Mouse (Mus musculus): ENCODE measurements around the gene Tprgl.
A peak's percentile ranks its signal among the peaks of the same experiment; 100 is the strongest.

Gene Tprgl

DNA sequence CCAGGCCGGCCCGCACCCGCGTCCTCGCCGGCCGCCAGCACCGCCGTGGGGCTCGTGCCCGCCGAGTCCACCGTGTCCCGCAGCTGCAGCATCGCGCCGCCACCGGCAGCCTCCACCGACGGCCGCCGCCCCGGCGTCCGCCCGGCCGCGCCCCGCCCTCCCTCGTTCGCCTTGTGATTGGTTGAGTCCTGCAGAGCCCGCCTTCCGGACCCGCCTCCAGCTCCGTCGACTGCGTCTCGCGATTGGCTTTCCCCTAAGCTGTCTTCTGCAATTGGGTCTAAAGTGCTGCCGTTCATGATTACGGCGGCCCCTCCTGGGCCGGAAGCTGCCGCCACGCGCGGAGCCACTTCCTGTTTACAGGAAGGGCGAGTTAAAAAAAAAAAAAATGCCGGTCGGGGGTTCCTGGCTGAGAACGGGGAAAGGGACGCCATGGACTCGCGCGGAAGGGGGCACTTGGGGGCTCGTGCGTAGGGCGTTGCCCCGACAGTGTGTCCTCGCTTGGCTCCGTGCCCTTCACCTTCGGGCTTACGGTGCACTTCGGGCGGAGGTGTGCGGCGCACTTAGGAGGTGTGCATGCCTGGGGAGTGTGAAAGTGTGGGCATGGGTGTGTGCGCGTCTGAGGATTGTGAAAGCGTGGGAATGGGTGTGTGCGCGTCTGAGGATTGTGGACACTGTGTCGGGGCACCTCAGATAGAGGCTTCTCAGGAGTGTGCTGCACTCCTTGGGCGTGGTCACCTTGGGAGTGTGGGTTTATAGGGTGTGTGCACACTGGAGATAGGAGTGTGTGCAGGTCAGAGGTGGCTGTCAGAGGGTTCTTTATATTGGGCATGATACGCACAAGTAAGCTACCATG, at the start of gene Tprgl:
Tprgl (minus strand) TSS at position 129 of the 853 bp plus-strand sequence.
- peak; percentile 97 for DNase-seq (ENCODE audit: low read depth, low spot score)

DNA sequence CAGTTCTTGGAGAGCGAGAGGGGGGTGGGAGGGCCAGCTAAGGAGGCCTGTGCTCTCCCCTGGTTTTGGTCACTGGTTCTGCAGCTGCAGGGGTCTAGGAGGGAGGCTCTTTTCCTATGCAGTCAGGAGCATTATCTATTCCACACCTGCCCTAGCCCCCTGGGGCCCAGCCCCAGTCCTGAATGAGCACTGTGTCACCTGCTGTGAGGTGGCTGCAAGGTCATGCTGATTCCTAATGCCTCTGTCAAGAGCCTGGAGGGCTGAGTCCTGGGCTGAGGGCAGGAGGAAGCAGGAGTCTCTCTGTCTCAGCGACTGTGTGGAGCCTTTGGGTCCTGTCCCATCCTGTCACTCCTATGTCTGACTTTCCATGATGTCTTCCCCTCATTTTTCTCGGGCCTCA, 49.4 kb upstream of the Tprgl start:
- DNase-seq (ENCODE audit: low read depth, low spot score) = no peak

DNA sequence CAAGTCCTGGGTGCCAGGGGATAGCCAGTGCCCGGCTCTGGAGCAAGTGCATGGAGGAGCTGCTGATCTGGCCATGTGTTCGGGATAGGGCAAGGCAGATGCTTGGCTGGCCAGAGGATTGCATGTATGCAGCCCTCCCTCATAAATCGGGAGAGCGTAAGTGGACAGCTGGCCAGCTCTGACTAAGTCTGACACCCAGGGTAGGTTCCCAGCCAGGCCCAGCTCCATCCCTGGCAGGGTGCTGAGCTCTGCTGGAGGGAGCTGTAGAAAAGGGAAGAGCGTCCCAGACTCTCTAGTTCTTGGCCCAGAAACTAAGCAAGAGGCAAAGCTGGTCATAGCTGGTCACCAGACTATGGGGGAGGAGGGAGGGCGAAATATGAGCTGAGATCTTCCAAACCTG, 48.6 kb upstream of the Tprgl start:
- no peak for DNase-seq (ENCODE audit: low read depth, low spot score)

DNA sequence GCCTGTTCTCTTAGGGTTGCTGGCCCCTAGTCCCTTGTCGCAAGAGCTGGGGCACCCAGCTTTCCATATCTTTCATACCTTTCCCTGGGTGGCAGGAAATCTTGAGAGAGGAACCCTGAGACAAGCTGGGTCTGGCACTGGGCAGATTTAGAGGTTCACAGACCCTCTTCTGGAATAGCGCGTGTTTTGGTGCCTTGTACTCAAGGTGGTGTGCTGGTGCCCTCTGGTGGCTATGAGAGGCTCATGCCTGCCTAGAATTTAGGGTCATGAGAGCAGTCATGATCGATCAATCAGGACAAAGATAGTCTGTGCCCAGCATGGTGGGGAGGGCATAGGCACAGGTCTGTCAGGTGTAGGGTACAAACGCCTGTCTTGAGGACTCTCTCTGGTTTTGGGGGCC, 46.8 kb upstream of the Tprgl start:
- DNase-seq (ENCODE audit: low read depth, low spot score) = peak; percentile 82

DNA sequence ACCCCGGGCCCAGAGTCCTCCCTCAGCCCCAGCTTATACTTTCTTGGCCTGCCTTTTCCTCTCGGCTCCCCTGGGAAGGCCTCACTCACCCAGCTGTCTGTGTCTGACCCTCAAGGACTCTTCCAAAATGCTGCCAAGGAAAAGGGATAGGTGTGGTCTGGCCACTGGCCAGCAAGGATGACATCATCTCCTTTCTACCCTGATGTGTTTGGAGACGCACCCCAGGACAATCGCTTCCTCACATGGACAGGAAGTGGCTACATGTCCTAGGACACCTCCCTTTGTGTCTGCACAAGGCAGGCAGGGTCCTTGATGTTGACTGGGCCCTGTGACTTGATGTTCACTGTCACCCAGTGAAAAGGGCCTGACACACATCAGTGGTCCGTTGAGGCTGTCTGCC, 44.9 kb upstream of the Tprgl start:
- DNase-seq (ENCODE audit: low read depth, low spot score) = no peak

DNA sequence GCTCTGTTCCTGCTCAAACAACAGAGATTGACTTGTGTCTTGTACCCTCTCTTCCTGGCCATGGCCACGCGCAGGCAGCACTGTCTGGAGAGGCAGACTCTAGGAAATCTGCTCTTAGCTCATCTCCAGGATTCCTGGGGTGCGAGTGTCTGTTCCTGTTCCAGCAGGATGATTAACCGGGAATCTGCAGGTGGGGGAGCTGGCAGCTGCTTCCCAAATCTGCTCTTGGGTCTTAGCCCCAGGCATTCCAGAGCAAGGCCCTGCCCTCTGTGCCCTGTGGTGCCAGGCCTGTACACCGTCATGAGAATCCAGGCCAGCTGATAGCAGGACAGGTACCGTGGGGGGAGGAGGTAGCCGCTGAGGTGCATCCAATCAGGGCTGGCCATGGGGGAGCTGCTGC, 44.1 kb upstream of the Tprgl start:
- no peak for DNase-seq (ENCODE audit: low read depth, low spot score)

DNA sequence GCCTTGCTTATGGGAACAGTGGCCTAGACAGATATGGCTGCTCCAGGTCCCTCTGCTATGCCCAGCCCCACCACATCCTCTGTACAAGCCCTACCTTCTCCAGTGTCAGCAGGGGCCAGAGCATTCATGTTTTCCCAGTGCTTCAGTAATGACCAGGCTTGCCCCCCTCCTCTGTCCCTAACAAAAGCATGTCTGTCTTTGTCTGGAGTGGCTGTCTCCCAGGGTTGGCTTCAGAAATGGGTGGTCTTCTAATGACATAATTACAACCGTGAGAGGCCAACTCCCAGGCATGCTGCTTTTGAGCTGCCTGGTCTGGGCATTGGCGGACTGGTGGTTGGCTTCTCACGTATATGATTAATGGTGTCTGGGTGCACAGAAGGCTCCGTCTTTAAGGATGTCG, 41.0 kb upstream of the Tprgl start:
- peak; percentile 39 for DNase-seq (ENCODE audit: low read depth, low spot score)

DNA sequence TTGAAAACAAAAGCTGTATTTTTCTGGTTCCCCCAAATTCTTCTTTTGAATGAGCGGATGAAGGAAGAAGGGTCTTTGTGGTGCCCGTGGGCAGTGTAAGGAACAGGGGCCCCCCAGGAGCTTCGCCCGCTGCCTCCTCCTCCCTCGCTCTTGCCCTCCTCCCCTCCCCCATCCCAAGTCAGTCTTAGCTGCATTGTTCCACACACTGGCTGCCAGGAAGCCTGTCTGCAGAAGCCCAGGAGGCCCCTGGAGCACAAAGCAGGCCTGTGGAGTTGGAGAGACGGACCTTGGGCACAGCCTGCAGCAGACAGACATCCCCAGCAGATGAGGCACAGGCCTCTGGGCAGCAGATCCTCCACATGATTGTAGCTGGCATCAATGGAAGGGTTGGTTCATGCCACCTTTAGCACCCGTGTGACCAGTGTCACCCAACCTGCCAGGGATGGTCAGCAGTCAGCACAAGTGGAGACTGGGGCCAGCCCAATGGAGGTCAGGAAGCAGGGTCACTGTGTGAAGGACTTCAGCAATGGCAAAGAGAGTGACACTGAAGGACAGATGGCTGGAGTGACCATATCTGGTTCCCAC, 38.0 kb upstream of the Tprgl start:
- no peak for DNase-seq (ENCODE audit: low read depth, low spot score)

DNA sequence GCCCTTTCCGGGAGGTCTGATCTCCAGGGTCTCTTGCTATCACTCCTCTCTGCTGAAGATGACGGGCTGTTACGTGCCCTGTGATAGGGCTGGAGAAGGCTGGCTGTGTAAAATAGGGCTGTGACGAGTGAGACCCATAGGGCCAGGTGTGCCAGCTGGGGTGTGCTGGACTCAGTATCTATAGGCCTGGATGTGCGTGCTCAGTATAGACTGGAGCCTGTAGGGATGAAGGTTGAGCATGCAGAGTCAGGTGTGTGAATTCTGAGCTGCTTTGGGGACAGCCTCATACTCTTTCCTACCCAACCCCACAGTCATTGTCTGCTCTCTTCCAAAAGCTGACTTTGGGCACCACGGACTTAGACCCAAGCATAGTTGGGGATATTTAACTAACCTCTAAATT, 37.5 kb upstream of the Tprgl start:
- DNase-seq (ENCODE audit: low read depth, low spot score) = no peak

DNA sequence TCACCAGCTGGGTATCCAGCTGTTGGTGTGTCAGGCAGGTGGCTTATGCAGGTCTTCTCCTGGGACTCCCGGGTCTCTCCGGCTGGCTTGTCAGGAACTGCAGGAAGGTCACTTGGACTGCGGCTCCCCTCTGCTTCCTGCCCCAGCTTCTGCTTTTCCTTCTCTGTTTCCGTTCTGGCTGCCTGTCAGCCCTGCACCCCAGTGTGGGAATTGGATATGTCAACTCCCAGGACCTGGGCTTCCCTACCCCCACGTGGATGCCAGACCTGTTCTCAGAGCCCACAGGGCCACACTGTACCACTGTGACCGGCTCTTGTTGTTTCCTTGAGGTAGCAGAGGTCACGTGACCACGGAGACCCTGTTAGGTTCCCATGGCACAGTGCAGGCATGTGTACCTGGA, 28.5 kb upstream of the Tprgl start:
- no peak for DNase-seq (ENCODE audit: low read depth, low spot score)

DNA sequence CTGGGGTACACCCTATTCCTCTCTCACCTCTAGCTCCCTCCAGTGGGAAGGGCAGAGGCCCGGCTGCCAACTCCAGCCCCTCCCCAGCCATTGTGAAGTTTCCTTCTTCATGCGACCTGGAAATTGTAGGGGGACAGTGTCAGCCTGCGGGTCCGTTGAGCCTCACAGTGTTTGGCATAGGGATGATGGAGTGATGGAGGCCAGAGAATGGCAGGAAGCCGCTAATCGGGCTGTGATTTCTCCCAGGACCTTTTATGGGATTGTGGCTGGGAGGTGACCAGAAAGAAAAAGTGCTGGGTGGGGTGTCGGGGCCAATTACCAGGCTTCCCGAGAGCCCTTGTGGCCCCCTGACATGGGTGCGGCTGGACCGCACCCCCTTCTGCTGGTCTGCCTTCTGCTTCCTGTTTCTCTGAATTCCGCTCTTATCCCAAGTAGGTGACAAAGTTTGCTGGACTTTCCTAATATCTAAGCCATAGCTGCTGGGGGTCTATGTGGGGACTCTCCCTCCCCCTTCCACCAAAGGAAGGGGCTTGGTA, 25.6 kb upstream of the Tprgl start:
- DNase-seq (ENCODE audit: low read depth, low spot score) = no peak

DNA sequence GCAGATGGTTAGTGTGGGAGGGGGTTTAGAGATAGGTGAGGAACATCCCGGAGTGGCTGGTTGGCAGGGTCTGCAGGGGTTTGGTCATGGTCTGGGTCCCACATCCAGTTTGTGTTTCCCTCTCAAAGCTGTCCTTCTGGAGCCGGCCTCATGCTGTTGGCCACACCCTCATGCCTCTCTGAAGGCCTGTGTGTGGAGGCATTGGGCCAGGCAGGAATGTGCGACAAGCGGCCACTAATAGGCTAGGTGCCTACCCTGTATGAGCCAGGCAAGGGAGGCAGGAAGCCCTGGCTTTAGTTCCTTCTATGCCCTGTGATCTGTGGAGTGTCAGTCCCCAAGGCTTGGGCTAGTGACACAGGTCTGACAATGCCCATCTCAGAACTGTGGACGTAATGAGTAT, 24.5 kb upstream of the Tprgl start:
- DNase-seq (ENCODE audit: low read depth, low spot score) = no peak

DNA sequence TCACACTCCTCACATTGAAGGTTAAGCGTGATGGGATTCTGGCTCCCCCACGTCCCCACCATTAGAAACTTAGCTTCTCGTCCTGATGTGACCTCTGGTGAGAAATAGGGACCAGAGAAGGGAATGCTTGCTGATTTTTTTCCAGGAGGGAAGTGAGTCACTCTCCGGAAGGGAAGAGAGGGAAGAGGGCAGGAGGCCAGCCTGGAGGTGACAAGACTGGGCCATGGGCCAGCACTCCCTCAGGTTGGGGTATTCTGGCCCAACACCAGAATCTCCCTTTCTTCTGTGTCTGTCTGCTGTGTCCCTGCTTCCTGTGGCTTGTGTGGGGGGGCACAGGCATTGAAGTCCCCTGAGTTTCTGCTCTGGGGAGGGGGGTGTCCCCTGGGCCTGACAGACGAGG, 23.1 kb upstream of the Tprgl start:
- DNase-seq (ENCODE audit: low read depth, low spot score) = no peak

DNA sequence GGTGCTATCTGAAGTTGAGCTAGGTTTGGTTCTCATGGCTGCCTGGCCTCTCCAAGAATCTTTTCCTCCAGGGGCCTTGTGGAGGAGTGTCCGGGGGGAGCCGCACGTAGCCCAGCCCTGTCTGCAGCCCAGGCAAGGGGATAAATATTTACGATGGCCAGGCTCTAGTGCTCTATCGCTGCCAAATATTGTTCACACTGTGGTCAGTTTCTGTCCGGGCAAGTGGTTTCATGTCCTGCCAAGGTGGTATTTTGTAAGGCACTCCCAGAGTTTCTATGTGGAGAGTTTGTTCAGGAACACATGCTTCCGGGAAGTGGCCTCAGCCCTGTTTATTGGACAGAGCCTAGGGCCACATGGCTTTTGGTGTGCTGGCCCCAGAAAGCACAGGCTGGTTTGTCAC, 20.5 kb upstream of the Tprgl start:
- no peak for DNase-seq (ENCODE audit: low read depth, low spot score)

DNA sequence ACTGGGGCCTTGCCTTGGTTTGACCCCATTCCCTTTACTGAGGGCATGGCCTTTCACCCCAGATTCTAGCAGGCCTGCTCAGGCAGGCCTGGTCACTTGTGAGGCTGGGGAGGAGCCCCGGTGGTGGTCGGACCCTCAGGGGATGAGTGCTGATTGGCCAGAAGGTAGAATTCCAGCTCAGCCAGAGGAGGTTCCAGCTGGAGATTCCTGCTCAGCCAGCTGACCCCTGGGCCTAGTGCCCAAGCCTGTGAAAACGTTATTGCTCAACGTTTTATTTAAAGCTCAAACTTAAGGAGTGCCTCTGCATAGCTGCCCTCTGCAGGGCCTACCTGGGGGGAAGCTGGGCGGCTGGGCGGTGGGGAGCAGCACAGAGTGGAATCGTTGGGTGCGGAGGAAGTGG, 16.8 kb upstream of the Tprgl start:
- DNase-seq (ENCODE audit: low read depth, low spot score) = no peak

DNA sequence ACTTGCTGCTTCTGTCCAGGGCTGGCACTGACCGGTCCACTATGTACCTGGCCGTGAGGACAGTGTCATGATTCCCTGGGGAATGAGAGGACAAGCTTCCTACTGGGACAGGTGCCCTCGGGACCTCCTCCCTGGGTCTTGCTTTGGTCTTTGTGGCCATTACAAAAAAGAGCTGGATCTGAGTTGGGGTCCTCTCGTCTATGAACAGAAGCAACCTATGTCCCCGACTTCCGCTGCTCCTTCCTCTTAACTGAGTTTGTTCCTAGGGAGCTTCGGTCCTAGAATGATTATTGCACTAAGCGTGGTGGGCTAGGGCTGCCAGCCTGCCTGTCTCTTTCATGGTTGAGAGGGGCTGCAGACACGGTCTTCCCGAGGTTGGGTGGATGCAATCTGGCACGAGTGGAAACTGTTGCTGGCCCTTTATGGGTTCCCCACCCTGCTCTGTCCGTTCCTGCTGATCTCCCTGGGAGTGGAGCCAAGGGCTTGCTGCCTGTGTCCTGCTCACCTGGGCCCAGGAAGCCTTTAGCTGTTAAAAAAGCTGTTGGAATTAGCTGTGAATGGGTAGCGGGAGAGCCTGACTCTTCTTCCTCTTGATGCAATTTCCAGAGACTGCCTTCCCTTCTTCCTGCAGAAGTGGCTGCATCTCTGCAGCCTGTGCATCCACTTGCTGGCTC, 11.6 kb upstream of the Tprgl start:
- no peak for DNase-seq (ENCODE audit: low read depth, low spot score)

DNA sequence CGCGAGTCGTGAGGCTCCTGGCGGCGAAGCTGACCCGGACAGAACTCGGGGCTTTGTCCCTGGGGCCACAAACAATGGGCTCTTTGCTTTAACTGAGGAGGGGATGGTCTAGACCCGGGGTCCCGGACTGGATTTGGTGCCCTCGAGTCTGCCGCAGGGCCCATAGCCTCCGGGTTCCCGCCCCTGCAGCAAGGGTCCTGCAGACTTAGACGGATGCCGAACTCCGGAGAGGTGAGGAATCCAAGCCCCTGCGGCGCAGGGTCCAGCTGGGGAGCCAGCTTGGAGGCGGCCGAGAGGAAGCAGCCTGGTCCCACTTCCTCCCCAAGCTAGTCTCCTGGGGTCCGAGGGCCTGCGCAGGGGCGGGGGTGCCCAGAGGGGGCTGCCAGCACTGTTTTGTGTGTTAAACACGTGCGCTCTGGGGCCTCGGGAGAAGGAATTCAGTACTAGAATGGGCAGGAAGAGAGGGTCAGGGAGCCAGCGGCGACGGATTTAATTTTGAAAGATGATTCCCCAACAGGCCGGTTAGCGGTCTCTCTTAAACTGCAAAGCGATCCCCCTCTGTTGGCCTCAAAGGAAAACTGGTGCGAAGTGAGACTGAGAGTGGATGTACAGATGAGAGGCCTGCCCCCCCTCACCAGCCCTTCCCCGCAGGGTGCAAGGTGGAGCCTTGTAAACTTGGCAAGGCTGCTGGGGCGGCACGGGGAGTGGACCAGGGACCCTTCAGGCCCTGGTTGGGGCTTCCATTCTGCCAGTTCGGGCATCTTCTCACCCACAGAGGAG, 10.9 kb upstream of the Tprgl start:
- peak; percentile 59 for DNase-seq (ENCODE audit: low read depth, low spot score)

DNA sequence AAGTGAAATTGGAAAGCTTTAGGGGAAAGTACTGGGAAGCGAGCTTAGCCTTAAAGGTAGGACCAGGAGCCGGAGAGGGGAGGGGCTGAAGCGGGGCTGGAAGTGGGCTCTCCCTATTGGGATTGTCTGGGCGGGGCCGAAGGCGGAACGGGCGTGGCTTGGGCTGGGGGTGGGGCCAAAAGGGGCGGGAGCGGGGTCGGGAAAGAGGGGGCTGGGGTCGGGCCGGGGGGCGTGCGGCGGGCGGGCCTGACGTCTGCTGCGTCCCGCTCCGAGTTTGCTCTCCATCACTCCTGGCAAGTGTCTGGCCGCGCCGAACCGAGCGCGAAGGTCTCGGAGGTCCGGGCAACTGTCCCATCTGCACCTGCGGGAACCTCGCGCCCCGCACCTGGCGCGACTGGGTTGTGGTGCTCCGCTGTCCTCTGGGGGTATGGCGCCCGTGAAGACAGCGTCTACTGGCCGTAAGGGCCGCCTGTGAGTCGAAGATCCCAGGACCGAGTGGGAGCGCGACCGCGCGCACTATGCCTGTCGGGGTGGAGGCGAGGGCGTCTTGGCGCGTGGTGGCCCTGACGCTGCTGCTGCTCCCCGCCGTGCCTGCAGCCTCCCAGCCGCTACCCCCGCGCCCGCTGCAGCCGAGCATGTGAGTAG, 10.2 kb upstream of the Tprgl start, which contains the start of gene Megf6:
Megf6 (plus strand) TSS at position 225 of the 645 bp plus-strand sequence.
- DNase-seq (ENCODE audit: low read depth, low spot score) = peak; percentile 84

DNA sequence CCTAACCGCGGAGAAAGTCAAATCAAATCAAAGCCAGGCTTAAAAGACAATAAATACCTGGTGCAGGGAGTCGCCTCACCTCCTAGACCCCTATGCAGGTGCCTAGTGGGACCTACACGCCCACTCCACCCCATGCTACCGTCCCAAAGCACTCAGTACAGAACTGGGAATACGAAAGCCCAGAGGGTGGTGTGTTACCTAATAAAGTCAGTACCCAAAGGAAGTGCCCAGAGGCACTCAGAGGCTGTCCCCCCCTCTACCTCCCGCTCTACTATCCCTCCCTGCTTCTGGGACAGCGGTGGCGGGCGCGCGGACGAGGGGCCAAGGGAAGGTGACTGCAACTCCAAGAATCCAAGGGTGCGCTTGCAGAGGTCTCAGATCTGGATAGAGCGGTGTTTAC, 9.6 kb upstream of the Tprgl start:
- no peak for DNase-seq (ENCODE audit: low read depth, low spot score)

DNA sequence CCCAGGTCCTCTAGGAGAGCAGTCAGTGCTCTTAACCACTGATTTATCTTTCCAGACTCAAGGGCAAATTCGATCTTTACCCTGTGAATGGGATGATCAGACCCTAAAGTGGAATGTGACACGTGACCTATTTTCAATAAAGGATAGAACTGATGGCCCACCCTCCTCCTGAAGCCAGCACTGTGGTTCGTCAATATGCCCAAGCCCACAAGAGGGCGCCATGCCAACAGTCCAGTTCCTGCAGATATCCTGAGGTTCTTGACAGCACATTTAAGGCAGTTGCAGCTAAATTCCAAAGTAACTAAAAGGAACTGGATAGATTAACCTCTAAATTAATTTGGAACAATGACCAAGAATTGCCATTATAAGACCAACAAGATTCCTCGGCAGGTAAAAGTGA, 6.6 kb upstream of the Tprgl start:
- peak; percentile 69 for DNase-seq (ENCODE audit: low read depth, low spot score)

DNA sequence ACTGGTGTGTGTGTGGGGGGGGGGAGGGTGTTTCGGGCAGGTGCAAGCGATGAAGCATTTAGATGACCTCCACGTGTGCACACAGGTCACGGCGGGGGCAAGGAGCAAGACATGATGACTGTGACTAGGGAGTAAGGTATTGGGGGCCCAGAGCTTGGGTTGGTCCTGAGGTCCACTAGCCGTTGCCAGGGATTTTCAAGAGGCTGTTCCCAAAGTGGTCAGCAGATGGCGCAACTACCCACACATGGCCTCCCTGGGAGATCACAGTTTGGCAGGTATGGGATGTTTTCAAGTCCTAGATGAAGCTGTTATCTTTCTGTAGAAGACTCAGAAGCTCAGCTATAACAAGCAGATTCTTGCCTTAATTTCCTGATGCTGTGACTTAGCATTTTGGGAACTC, 2.8 kb upstream of the Tprgl start:
- peak; percentile 82 for DNase-seq (ENCODE audit: low read depth, low spot score)
